Mouse (Mus musculus): ENCODE measurements around the gene Prcp.

- TF ChIP-seq ZNF384 (IDR thresholded peaks at IDR 0.05; ENCODE audit: low read depth, low read length): no peak
- no peak for TF ChIP-seq MAFK (IDR thresholded peaks at IDR 0.05; ENCODE audit: insufficient read depth, low read depth, low read length)
- no peak for TF ChIP-seq CHD2 (IDR thresholded peaks at IDR 0.05; ENCODE audit: low read depth, low read length)
- no peak for TF ChIP-seq HCFC1 (IDR thresholded peaks at IDR 0.05; ENCODE audit: borderline replicate concordance, insufficient read depth, low read length)
These were observed 16.5 kb downstream of the Prcp start for GRCm38 (mm10) chr7:92890618-92891230.

Data from ES-E14 (cell line).